Mouse (Mus musculus) CD4-positive, CD25-positive, alpha-beta regulatory T cell, adult 2 months (primary cell): ENCODE results near the gene Gpsm3.
A peak's percentile ranks its signal among the peaks of the same experiment; 100 is the strongest.
"Not testable (repeated sequence)": the region's sequence is repeated elsewhere in the genome, so short reads cannot be mapped to it uniquely, and the experiment has no call there.

ENCODE experiments used
- DNase-seq: peaks from one replicate; pipeline ENCODE4 v3.0.0-alpha.2; 2012; ENCODE audit warnings: low read depth, low spot score

The Gpsm3 gene

DNA sequence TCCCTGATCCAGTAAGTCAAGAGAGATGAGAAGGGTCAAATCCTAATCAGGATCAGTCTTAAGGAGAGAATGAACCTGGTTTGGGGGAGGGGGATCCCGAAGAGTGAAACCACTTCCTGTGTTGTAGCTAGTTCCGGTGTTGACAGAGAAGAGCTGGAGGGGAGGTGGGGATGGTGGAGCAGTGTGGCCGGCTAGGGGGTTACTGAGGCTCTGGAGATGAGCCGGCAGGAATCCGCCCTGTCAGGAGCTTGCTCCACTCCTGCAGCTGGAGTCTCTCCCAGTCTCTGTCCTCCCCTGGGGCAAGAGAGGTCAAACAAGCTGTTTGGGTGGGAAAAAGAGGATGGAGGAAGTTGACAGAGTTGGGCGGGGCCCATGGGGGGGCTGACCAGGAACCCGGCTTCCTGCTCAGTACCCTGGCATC is at the start of gene Gpsm3:
TSS of gene Gpsm3 (plus strand) at position 126 of the 421 bp plus-strand sequence.
- peak; percentile 75 for DNase-seq

DNA sequence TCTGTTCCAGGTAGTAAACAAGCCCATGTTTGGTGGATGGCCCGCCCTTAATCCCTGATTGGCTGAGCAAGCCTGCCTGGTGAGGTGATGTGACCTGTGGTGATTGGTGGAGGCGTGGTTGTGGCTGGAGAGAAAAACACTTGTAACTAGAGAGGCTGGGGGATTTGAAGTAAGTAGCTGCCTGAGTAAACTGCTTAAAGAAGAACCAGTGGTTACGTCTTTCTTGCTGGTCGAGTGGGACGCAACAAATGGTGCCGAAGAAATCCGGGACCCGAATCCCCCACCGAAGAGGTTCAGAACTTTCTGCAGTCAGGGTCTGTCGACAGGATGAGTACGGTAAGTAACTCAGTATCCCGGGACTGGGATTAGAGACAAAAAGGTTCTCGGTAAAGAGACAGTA is 46.0 kb upstream of the Gpsm3 start:
- DNase-seq: not testable (repeated sequence)

- DNase-seq: no peak
Observed at GRCm38 (mm10) chr17:34546797-34547196, 42.8 kb upstream of the Gpsm3 start.

DNA sequence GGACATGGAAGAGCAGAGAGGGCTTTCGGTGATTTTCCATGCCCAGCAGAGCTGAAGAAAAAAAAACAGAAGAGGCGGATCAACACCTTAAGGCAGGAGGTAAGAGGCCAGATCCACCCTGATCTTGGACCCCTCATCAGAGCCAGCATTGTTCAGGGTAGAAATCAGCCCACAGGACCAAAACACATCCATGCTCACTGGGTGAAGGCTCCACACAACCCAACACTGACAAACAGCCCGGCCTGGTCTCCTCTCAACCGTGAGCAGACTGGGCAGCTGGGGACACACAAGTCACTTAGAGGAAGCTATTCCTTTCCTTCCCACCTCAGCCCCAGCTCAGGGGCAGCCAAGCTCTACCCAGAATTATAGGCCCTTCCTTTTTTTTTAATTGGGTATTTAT is 42.0 kb upstream of the Gpsm3 start:
- DNase-seq: no peak

DNA sequence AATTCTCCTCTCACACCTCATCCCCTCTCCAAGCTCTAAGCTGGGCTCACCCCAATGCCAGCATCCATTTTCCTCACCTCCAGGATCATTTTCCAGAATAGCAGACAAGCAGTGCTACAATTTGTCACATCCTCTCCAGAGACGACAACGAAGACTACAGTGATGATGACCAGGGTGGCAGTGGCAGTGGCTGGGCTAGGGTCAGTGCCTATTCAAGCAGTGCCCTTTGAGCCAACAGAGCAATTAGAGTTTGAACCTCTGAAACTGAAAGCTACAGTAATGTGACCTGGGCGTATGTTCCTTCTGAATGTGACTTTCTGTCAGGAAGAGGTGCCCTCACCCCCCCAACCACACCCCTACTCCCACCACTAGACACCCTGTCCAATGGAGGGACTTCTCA is 40.5 kb upstream of the Gpsm3 start:
- DNase-seq: no peak

- DNase-seq: no peak
Observed at GRCm38 (mm10) chr17:34549843-34550242, 39.8 kb upstream of the Gpsm3 start.

DNA sequence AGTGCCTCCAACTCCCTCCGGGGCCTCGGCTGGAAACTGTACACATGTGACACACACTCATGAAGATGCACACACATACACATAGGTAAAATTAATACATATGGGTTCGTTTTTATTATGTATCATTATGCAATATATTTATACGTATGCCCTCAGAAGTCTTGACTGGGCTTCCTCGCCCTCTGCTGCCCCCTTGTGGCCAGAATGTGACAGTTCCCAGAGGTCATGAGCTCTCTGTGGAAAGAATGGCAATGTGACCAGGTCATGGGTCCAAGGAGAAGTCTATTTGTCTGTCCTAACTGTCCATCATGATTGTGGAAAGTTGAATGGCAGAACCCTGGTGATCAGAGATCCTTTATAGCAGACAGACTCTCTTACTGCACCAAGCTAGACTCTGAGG is 34.1 kb upstream of the Gpsm3 start:
- DNase-seq: peak; percentile 88

DNA sequence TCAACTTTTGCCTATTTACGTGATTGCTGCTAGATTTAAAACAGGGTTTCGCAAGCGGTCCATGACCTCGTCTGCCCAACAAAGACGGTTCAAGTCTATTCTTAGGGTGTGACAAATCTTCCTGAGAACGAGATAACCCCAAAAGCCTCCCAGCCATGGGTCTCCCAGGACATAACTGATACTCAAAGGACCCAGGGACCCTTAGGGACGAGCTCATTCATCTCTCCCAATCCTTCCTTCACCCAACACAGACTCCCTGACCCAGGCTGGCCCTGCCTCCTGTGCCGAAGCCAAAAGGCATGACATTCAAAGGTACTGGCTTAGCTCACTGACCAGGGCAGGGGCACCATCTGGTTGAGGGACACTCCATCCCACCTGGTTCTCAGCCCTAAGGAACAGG is 33.2 kb upstream of the Gpsm3 start:
- DNase-seq: no peak

DNA sequence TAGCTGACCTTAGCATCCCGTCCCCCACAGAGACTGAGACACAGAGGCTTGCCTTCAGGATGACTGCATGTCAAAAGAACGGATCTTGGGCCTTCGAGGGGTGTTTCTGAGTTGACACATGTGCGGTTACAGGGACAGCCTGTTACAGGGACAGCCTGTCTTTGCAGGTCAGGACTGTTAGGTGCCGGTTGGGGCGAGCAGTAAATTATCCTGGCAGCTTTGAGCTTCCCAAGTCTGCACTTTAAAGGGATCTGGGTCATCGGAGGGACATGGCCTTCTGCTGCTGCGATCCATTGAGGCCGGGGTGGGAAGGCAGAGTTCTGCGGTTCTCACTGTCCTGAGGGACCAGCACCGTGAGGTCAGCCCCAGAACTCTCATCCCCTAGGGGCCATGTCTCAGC is 32.2 kb upstream of the Gpsm3 start:
- no peak for DNase-seq

DNA sequence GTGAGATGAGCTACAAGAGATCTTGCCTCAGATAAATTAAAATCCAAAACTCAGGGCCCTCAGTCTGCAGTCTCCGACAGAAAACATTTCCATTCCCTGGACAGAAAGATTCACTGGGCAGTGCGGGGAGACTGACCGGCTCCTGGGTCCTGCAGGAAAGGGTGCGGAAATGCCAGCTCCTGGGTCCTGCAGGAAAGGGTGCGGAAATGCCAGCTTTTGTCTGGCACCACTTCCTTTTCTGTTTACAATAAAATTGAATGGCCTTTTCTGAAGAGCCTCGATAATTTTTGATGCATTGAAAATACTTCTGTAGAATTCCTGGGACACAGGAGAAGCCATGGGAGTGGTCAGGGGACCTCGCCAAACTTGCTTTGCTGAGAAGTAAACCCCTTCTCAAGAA is 30.5 kb upstream of the Gpsm3 start:
- no peak for DNase-seq

GRCm38 (mm10) chr17:34559895-34560294 is 29.7 kb upstream of the Gpsm3 start:
- DNase-seq: peak; percentile 61

GRCm38 (mm10) chr17:34560438-34560837 is 29.2 kb upstream of the Gpsm3 start:
- peak; percentile 22 for DNase-seq

DNA sequence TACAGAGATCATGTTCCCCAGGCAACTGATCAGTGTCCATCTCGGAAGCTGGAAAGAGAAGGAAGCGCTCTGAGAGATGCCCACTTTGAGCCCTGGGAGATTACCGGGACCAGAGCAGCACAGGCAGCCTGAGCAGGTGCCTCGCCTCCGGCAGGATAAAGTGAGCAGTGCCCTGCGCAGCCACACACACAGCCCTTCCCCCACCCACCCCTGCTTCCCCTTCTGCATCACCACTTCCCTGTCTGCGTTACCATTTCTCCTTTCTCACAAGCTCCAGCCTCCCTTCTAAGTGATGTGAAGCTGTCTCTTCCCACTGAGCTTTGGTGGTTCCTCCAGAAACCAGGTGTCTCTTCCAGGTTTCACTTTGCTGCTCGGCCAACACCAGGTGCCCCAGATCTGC is 28.4 kb upstream of the Gpsm3 start:
- peak; percentile 30 for DNase-seq

- no peak for DNase-seq
Observed at GRCm38 (mm10) chr17:34562595-34562994, 27.0 kb upstream of the Gpsm3 start.

DNA sequence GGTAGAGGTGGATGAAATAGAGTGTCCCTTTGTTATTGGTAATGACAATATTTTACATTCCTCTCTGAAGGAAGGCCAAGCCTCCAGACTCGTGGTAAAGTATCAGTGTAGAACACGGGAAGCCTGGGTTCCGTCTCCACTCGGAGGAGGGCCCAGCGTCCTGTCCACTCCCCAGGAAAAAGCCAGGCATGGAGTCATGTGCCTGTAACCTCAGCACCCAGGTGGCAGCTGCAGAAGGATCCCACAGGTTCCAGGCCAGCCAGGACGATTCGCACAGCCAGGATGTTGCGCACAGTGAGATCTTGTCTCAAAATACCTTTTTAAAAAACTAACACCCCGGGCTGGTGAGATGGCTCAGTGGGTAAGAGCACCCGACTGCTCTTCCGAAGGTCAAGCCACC is 26.3 kb upstream of the Gpsm3 start:
- no peak for DNase-seq

- no peak for DNase-seq
Observed at GRCm38 (mm10) chr17:34564003-34564421, 25.6 kb upstream of the Gpsm3 start, which contains the start of gene Notch4. Gene Notch4, plus strand, starts transcription at chr17:34564268.

DNA sequence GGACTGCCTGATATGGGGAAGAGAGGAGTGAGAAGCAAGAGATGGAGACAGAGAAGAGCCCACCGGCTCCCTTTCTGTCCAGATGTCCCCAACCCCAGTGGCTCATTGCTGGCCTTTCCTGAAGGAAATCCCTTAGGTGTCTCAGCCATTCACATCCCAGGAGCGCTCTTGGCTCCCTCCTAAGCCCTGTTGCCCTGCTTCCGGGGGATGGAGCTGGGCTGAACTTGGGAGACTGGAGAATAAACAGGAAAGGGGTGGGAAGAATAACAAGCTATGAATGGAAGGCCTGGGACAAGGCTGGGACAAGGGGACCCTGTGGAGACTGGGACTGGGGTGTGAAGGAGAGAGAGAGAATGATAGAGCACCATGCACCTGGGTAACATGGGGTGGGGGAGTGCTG is 24.8 kb upstream of the Gpsm3 start:
- DNase-seq: no peak

GRCm38 (mm10) chr17:34567311-34567710 is 22.3 kb upstream of the Gpsm3 start:
- DNase-seq: no peak

GRCm38 (mm10) chr17:34568421-34568820 is 21.2 kb upstream of the Gpsm3 start:
- no peak for DNase-seq

DNA sequence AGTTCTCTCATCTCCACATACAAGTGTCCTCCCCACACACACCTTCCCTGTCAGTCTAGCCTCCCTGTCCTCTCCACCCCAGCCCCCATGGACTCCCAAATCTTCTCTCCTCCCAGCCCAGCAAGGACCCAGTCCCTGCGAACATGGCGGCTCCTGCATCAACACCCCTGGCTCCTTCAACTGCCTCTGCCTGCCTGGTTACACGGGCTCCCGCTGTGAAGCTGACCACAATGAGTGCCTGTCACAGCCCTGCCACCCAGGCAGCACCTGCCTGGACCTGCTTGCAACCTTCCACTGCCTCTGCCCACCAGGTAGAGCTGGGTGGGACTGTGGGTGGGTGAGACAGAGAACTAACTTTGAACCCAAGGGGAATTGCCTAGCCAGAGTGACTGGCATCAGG is 19.7 kb upstream of the Gpsm3 start:
- no peak for DNase-seq

DNA sequence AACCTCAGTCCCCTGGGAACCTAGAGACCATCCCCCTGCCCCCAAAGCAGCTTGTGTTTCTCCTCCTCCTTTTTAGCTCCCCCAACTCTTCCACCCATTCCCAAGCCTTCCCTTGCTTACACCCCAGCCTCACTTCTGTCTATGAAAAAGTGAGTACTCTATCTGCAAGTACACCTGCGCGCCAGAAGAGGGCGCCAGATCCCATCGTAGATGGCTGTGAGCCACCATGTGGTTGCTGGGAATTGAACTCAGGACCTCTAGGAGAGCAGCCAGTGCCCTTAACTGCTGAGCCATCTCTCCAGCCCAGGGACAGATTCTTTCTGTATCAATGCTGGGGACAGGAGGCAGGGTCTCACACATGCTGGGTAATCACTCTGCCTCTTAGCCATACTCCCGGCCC is 17.7 kb upstream of the Gpsm3 start:
- DNase-seq: peak; percentile 67

GRCm38 (mm10) chr17:34572361-34572760 is 17.2 kb upstream of the Gpsm3 start:
- DNase-seq: peak; percentile 31

- DNase-seq: no peak
Observed at GRCm38 (mm10) chr17:34576577-34576976, 13.0 kb upstream of the Gpsm3 start.

DNA sequence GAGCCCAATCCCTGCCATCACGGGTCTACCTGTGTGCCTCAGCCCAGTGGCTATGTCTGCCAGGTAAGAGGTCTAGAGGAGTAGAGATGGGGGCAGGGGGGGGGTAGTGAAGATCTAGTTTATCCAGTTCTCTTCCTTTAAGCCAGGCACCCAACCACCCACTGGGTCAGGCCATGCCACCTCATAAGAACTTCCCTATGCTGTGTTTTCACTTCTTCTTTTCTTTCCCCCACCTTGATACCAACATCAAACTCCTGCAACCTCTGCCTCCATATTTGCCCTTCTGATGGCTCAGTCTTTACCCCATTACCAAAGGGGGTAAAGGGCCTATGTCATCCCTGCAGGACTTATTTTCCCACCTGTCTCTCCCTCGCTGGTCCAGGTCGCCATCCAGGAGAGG is 11.5 kb upstream of the Gpsm3 start:
- no peak for DNase-seq

- DNase-seq: no peak
Observed at GRCm38 (mm10) chr17:34582528-34582927, 7.1 kb upstream of the Gpsm3 start.
